Mouse (Mus musculus): ENCODE measurements around the gene Magi1.

The Magi1 gene

GRCm38 (mm10) chr6:94155996-94156395 lies 127.7 kb downstream of the Magi1 start:
- DNase-seq, result no peak

- DNase-seq, result no peak
Observed at GRCm38 (mm10) chr6:94154854-94155601, 128.7 kb downstream of the Magi1 start.

- no peak for DNase-seq
Observed at GRCm38 (mm10) chr6:94152881-94153280, 130.8 kb downstream of the Magi1 start.

- no peak for DNase-seq
Observed at GRCm38 (mm10) chr6:94150876-94151275, 132.8 kb downstream of the Magi1 start.

DNA sequence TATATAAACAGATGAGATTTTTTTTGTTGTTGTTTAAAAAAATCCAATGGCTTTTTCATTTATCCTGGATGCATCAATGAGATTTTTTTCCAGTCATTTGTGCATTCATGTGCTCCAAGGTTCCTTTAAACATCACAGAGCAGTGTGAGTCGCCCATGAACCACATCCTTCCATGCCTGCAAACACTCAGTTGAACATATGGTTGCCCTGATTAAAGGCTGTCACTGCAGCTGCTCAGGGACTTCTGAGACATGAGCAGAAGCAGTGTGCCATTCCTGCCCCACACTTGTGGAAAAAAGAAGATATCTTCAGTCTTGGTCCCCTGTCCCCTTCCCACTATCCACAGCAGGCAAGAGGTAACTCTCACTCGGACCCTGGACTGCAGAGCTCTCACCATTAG lies 133.9 kb downstream of the Magi1 start:
- no peak for DNase-seq

- DNase-seq, result no peak
Observed at GRCm38 (mm10) chr6:94146206-94146493, 137.6 kb downstream of the Magi1 start.

DNA sequence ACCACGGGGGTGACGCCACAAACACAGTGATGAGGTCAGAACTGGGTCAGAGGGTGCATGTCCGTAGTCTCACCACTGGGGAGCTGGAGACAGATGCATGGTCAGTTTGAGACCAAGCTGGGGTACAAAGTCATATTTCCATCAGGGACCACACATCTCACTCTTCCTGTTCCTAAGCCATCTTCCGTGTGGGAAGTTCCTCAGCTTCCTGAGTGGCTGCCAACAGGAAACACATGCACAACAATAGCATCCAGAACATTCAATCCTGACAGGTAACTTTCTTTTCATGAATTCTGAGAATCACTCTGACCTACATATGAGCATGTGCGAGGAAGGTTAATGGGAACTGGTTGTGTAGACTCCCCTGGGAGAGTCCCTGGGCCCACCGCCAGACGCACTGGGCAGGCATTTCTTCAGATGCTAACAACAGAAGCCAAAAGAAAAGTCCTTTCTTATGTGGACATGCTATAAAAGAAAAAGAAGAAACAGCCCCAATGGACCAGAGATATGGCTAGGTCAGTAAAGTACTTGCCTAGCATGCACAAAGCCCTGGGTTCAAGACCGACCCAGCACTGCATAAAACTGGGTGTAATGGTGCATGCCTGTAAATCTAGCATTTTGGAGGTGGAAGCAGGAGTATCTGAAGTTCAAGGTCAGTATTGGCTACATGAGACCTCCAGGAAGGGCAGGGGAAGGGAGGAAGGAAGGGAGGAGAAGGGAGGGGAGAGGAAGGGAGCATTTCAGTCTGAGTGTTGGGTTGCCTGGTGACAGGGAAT lies 138.1 kb downstream of the Magi1 start:
- DNase-seq, result no peak

GRCm38 (mm10) chr6:94142493-94142892 lies 141.2 kb downstream of the Magi1 start:
- DNase-seq, result no peak

- DNase-seq, result no peak
Observed at GRCm38 (mm10) chr6:94141496-94141895, 142.2 kb downstream of the Magi1 start.

DNA sequence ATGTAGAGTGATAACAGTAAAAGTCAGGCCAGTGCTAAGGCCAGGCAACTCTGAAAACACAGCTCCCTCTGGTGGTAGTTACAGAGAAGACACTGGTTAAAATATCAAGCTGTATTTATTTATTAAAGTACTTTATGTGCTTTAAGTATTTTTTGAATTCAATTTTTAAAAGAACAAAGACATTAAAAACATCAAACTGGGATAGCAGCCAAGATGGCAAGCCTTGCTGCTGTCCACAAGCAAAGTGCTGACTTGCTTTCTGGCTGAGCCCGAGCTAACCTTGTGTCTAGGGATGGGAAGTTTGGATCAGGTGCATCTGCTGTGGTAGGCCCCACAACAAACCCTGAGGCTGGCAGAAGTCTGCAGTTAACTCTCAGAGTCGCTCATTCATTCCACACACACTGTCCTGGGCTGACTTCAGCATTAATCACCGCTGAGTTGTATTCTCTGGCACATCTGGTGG lies 143.7 kb downstream of the Magi1 start:
- no peak for DNase-seq

- DNase-seq, result no peak
Observed at GRCm38 (mm10) chr6:94136693-94137092, 147.0 kb downstream of the Magi1 start.

GRCm38 (mm10) chr6:94134159-94134558 lies 149.6 kb downstream of the Magi1 start:
- no peak for DNase-seq

DNA sequence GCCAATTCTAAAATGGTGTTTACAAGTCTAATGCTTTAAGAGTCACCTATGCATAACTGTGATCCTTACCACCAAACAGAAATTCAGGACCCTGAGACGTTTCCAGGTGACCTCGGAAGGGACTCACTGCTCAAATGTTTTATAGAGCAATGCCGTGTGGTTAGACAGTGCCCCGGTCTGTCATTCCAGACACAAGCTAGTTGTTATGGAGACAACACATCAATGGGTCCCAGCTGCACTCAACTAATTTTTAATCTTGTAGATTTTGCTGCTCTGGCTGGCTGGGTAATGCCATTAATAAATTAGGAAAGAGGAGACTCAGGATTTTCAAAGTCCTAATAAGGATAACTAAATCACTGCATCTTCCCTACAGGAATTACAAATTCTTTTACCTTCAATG lies 151.7 kb downstream of the Magi1 start:
- no peak for DNase-seq

GRCm38 (mm10) chr6:94130389-94130788 lies 153.3 kb downstream of the Magi1 start:
- DNase-seq, result no peak

- no peak for DNase-seq
Observed at GRCm38 (mm10) chr6:94126763-94127162, 157.0 kb downstream of the Magi1 start.

- DNase-seq, result no peak
Observed at GRCm38 (mm10) chr6:94125144-94125543, 158.6 kb downstream of the Magi1 start.

- DNase-seq, result no peak
Observed at GRCm38 (mm10) chr6:94124279-94124678, 159.4 kb downstream of the Magi1 start.

GRCm38 (mm10) chr6:94122566-94123150 lies 161.1 kb downstream of the Magi1 start:
- DNase-seq, result no peak

- no peak for DNase-seq
Observed at GRCm38 (mm10) chr6:94121488-94121887, 162.2 kb downstream of the Magi1 start.

DNA sequence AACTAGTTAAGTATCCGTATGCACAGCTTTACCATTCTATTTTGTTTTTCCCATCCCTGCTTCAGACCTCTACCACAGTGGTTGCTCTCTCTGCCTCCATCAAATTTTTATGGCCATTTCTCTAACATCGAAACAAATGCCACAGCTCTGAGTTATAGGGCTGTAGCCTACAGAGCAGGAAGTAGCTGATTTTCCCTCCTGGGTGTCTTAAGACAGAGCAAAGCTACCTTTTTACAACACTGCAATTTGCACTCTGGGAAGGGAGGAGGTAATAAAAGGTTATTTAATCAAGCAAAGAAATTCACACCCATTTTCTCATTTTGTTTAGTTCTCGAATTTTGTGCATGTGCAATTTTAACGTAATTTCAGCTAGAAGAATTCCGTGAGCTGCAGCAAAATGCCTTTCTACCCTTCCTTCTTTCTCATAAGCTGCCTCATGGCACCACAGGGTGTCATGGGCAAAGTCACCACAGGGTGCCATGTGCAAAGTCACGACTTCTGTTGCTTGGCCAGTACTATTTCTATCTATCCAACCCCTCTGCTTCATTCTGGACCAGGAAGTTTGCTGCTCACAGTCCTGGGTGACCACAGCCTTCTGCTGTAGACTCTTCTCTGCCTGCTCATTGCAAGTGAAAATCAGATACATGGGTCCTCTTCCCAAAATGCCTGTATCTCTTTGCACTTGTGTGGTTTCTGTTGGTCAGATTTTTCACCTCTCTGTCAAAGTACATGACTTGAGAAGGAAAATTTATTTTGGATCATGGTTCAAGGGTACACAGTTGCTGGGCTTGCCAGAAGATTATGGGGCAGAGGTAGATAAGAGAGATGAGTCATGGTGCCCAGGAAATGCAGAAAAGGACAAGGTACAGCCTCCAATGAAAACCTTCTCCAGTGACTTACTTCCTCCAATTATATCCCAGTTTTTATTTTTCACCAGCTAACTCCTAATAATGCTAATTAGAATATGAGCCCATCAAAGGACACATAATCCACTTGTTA lies 167.0 kb downstream of the Magi1 start:
- no peak for DNase-seq

- no peak for DNase-seq
Observed at GRCm38 (mm10) chr6:94111833-94112232, 171.9 kb downstream of the Magi1 start.

DNA sequence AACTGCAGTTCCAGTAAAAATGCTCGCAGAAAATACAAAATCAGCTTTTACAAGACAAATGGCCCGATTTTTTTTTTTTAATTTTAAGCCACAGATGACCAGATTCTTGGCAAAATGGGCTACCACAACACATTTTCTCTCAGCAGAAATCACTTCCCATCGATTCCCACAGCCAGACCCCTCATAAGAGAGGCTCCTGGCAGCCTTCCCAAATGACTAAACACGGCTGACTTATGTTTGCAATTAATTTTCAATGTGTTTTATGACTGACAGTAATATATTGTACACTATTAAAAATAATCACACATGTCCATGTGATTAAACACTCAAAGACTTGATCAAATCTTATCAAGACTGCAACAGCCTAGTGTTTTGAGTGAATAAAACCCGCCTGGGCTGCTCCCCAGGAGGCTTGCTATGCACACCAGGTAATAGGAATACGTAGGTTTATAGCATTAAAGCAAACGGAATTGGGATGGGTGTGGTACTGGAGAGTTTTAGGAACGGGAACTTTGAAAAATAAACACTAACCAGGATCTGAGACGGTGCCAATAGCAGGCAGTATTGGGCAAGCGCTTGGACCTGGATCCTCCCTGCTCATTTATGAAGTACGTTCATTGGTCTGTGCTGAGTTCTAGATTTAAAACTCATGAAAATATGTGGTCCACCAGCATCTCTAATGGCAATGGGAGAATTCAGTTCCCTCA lies 176.2 kb downstream of the Magi1 start:
- no peak for DNase-seq
